Mouse (Mus musculus): ENCODE results near the gene Ubox5.
"Not testable (repeated sequence)": the region's sequence is repeated elsewhere in the genome, so short reads cannot be mapped to it uniquely, and the experiment has no call there.

Gene Ubox5

DNA sequence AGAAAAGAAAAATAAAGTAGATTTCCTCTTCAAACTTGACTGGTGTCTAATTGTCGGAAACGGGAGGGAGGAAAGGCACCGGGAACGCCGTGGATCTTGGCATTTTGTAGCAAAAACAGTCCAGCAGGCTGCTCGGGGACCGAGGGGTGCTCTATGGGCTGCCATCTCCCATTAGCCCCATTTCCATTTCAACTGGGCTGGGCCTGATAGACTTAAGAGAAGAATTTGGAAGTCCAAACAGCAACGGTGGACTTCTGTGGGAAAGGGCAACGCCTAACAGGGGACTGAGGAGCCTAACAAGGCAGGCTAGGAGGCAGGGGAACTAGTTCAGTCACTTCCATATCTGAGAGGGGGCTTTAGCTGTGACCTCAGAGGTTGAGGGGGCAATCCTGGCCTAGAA lies 52.8 kb downstream of the Ubox5 start:
- DNase-seq (ENCODE audit: low spot score), result no peak

DNA sequence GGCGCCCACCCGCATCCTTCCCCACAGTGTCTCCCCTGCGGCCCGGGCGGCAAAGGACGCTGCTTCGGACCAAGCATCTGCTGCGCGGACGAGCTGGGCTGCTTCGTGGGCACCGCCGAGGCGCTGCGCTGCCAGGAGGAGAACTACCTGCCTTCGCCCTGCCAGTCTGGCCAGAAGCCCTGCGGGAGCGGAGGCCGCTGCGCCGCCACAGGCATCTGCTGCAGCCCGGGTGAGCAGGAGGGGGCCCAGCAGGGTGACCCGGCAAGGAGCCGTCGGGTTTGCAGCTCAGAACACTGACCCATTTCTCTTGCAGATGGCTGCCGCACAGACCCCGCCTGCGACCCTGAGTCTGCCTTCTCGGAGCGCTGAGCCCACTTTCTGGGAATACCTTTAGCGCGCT lies 53.3 kb downstream of the Ubox5 start:
- not testable (repeated sequence) for DNase-seq (ENCODE audit: low spot score)

DNA sequence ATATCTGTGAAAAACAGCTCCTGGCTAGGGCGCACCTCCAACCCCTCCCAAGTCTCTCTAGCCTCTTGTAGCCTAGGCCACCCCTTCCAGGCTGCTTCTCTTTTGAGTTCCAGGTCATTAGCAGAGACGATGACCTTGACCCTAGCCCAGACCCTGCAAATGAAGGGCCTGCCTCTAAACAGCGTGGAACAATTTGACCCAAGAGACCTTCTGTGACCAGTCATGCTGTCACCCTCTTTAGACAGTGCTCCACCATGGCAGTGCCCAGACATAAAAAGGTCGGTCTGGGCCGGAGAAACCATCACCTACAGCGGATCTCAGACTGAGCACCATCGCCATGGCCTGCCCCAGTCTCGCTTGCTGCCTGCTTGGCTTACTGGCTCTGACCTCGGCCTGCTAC lies 54.0 kb downstream of the Ubox5 start, which contains the start of gene Oxt:
Oxt (plus strand) TSS at position 301 of the 400 bp plus-strand sequence.
- no peak for DNase-seq (ENCODE audit: low spot score)

DNA sequence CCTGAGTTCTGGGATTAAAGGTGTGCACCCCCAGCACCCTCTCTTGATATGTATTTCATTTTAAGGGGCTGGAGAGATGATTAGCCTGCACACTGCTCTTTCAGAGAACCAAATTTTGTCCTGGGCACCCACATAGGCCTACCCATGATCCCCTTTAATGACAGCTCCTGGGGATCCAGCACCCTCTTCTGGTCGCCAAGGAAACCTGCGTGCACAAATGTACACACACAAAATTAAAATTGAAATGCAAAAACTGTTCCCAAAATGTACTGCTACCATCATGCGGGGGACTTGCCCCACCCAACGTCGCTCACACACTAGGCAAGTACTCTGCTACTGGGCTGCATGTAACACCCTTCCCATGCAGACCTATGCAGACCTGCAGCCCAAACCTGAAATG lies 54.9 kb downstream of the Ubox5 start:
- no peak for DNase-seq (ENCODE audit: low spot score)

DNA sequence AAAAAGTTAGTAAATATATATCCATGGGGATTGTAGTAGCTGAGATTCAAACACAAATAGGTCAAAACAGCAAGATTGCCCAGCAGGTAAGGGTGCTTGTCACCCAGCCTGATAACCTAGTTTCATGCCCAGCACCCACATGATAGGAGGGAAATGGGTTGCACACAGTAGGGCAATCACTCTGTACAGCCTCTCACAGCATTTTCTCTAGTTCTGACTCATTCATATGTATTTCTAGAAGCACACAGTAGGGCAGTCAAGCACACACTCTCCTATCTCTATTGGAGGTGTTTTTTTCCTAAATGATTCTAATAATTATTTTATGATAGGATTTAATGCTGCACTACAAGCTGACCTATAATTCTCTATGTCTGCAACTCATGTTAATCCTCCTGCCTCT lies 59.9 kb downstream of the Ubox5 start:
- DNase-seq (ENCODE audit: low spot score), result no peak

DNA sequence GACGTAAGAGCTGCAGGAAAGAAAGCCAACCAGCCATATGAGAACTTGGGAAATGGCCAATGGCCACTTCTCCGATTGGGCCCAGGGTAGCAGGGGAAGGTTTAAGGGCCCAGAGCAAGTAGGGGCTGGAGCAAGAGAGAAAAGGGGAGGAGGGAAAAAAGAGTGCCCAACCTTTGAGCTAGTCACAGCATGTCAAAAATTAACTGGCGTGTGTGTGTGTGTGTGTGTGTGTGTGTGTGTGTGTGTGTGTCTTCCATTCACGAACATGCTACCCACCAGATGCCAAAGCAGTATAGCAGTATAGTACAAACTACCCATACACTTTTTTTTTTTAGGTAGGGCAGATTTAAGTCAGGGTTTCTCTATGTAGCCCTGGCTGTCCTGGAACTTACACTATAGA lies 60.9 kb downstream of the Ubox5 start:
- no peak for DNase-seq (ENCODE audit: low spot score)

DNA sequence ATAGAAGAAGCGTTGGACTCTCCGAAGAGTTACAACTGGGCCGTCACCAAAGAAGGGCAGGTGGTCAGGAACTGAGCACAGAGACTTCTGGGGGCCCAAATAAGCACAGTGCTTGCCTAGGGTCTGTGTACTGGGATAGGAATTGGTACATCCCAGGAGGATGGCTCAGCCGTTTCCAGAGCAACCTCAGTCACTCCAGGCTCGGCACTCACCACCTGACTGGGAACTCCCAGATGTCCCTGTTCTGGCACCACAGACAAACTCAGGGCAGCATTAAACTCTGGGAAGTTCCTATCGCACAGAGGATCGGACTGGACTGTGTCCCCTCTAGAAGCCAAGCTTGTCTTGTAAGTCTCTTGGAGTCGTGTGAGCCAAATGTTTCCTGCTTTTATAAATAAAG lies 64.9 kb downstream of the Ubox5 start:
- DNase-seq (ENCODE audit: low spot score), result no peak

DNA sequence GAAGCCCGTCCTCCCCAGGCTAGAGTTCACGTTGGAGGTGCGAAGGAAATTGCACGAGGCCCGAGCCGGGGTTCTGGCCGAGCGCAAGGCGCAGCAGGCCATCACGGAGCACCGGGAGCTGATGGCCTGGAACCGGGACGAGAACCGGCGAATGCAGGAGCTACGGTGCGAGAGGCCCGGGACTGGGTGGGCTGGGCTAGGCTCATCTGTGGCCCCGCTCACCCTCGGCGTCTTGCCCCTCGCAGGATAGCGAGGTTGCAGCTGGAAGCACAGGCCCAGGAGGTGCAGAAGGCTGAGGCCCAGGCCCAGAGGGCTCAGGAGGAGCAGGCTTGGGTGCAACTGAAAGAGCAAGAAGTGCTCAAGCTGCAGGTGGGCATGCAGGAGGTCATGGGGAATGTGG lies 65.8 kb downstream of the Ubox5 start:
- DNase-seq (ENCODE audit: low spot score), result peak; percentile 26

DNA sequence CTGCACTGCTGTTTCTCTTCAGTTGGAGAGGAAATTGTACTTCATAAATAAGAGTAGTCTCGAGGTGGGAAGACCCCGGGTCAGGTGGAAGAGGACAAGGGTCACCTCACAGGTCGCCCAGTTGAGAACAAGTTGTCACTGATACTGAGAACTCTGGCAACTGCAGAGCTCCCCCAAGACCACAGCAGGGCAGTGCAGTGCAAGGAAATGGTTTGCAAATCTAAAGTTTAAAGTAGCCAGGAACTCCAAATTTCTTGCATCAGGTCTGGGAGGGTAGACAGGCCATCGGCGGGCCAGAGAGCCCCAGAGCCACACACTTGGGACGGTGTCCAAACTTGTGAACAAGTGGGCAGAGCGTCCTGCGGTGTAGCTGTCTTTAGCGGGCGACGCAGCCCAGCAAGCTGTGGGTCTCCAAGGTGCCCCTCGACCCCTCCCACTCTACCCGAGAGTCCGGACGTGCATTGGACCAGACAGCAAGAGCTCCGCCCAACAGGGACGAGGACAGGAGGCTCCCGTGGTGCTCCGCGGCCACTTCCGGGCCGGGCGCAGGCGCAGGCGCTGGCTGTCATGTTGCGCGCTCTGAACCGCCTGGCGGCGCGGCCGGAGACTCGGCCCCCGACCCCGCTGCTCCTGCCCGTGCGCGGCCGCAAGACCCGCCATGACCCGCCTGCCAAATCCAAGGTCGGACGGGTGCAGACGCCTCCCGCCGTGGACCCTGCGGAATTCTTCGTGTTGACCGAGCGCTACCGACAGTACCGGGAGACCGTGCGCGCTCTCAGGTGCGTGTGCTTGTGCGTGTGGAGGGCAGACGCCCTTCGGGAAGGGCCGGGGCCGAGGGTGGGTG lies 66.4 kb downstream of the Ubox5 start, which contains the start of gene Mrps26:
Mrps26 (plus strand) TSS at position 531 of the 844 bp plus-strand sequence.
- peak; percentile 92 for DNase-seq (ENCODE audit: low spot score)

DNA sequence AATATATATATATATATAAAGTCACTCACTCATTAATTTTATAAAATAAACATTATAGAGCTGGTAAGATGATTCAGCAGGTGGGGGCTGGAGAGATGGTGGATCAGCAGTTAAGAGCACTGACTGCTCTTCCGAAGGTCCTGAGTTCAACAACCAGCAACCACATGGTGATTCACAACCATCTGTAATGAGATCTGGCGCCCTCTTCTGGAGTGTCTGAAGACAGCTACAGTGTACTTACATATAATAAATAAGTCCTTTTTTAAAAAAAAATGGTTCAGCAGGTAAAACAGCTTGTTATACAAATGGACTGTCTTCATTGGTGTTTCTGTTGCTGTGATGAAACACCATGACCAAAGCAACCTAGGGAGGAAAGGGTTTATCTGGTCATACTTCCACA lies 71.8 kb downstream of the Ubox5 start:
- no peak for DNase-seq (ENCODE audit: low spot score)

DNA sequence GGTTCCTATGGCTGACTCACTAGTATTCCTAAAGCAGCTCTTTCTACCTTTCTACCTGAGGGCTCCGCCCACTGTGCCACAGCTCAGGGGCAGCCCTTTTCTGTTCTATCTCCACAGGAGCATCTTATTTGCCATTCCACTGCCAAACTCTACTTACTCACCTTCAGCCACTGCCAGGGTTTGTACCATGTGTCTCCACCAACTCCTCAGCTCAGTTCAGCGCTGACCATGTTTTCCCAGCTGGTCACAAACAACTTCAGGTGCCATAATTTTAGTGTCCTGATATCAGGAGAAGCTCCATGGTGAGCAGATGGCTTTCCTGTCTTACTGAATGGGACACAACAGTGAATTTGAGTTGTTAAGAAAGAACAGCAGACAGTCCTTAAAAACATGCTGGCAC lies 72.4 kb downstream of the Ubox5 start:
- no peak for DNase-seq (ENCODE audit: low spot score)

DNA sequence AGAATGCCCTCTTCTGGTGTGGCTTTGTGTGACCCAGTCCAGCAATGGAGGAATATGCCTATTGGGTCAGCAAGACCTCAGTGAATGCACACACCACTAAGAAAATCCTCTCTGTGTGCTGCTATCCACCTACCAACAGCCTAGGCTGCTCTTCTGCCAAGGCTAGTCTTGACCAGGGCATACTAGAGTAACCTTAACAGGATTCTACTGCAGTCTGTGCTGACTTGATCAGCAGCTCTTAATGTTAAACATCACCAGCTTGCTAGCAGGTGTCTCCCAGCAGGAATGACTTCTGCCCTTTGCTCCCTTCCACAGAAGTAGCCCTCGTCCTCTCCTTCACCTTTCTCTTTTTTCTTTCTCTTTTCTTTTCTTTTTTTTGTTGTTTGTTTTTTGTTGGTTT lies 73.5 kb downstream of the Ubox5 start:
- no peak for DNase-seq (ENCODE audit: low spot score)

DNA sequence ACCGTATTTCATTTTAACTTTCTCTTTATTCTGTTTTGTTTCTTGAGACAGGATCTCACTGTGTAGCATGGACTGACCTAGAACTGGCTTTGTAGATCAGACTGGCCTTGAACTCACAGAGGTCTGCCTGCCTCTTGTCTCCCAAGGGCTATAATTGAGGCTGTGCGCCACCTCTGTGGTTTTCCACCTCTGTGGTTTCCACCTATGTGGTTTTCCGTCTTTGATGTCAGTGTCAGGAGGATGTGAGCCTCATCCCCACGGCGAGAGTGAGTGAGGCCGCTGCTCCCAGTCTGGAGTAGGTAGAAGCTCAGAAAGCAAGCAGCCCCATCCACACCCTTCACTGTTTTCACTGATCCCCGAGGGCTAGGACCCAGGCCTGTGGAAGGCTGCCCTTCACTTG lies 75.0 kb downstream of the Ubox5 start:
- no peak for DNase-seq (ENCODE audit: low spot score)

DNA sequence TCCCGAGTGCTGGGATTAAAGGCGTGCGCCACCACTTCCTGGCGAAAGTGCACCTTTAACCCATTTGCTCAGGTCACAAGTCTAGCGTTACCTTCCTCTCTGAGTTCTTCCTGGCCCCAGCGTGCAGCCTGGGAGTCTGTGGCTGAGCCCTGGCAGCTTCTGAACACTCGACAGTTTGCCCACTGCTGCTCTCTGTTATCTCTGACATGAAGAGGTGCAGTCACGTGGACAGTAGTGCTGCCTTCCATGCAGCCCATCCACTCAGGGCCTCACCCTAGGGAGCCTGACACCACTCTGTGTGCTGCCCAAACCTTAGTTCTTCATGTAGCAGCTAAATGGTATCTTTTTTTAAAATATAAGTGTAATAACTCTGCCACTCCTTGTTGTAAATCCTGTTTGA lies 82.9 kb downstream of the Ubox5 start:
- no peak for DNase-seq (ENCODE audit: low spot score)

DNA sequence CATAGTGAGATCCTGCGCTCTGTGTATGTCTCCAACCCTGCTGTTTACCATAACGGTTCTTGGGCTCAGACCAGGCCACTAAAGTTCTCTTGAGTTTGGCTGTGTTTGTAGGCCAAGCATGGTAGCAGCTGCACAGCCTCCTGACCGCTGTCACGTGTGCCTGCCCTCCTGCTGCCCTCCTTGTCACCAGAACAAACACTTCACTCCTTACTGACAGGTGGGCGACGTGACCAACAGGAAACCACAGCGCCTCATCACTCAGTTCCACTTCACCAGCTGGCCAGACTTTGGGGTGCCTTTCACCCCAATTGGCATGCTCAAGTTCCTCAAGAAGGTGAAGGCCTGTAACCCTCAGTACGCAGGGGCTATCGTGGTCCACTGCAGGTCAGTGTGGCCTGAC lies 89.6 kb downstream of the Ubox5 start:
- DNase-seq (ENCODE audit: low spot score), result no peak

All from testis, postnatal 14 days (tissue).